Comparison of ENCODE assay signal across 9 mouse cellular contexts in the genomic region with DNA sequence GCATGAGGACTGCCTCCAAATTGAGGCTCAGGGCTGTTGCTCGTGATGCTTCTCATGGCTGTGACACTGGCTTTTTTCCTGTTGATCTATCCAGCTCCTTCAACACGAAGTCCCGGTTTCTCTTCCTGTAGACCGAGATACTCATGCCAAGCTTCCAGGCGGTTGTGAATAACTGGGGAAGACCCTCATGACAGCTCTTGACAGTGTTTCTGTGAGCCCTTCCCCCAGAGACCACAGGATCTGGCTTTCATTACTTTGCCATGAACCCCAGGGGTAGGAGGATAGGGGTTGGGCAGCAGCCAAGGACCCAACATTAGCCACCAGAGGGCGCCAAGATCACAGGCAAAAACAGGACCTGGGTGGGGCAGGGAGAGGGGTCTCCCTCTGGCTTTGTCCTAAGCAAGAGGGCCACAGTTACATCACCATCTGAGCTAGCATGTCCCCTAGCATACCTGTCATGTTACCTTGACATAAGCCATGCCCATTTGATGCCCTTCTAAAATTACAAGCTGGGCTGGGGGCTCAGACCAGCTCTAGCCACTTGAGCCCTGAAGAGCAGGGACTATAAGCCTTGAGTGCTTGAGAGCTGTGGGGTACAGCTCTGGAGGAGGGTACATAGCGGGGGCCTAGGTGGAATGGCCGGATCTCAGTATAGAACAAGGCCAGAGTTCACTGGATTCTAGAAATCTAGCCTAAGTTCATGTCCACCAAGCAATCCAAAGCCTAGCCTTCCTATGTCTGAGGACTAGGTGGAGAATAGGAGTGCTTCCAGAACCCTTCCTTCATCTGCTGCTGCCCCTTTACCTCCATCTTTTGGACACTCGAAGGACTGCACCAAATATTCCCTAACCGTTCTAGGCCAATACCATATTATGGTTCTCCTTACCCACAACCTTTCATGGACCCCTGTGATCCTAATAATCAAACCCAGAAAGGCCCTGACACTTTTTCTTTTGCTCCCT. TPM values are rescaled to one million over a fixed set of nuclear protein-coding genes. Genes with fewer than 3 reads are reported as not detected.
DNase-seq lines count a peak whose midpoint lies in the region; ATAC-seq and TF ChIP-seq lines count a peak whose summit lies in the region.
"Had no signal": no experiment of that assay in that cellular context is flagged by ENCODE, and none has a peak within 500 bp of the region (broad histone marks: within the 10 kb centered on the region; RNA-seq: fewer than 3 reads in every experiment).

Trpm5 (minus strand) TSS at position 51 of the 962 bp plus-strand sequence.

- peak; percentile 76 for DNase-seq in neural tube, embryonic 10.5 days (ENCODE audit: extremely low spot score, low spot score)
- DNase-seq in adrenal gland, postnatal 25 days, result peak; percentile 74
- peak; percentile 46 for DNase-seq in hindlimb bud, embryonic 11.5 days (ENCODE audit: extremely low spot score, low read depth, low spot score)
- DNase-seq in limb, embryonic 10.5 days (ENCODE audit: low spot score), result peak; percentile 88
- peak; percentile 74 for DNase-seq in ovary, postnatal 14 days (ENCODE audit: low spot score)
- peak; percentile 51 to 84 for DNase-seq in urinary bladder, postnatal 4 days (ENCODE audit: low spot score in 2 of 2)

- no peak within 1 kb of the TSS for H3K9ac ChIP-seq in neural tube, embryonic 15.5 days (replicated peaks)
- H3K9ac ChIP-seq: hindbrain, embryonic 15.5 days had no signal

- no peak within 1 kb of the TSS for H3K4me2 ChIP-seq in neural tube, embryonic 15.5 days
- H3K4me2 ChIP-seq: hindbrain, embryonic 15.5 days had no signal

- no peak for TF ChIP-seq POLR2A in embryonic fibroblast, embryonic 13.5 days (IDR thresholded peaks at IDR 0.05; ENCODE audit: low read depth, low read length)

- H3K27me3 ChIP-seq in neural tube, embryonic 15.5 days (replicated peaks), result no peaks in the 10 kb centered on the region
- peaks cover 10% of the 10 kb centered on the region; the same call in 1 of the 2 replicates for H3K27me3 ChIP-seq in limb, embryonic 10.5 days (ENCODE audit: low read depth, poor library complexity, severe bottlenecking)
- H3K27me3 ChIP-seq: hindbrain, embryonic 15.5 days had no signal

- peak; percentile 60 for TF ChIP-seq CTCF in embryonic fibroblast, embryonic 13.5 days (IDR thresholded peaks at IDR 0.05; ENCODE audit: borderline replicate concordance, insufficient read depth, low read length)

- no peaks in the 10 kb centered on the region for H3K4me1 ChIP-seq in neural tube, embryonic 15.5 days
- H3K4me1 ChIP-seq in embryonic fibroblast, embryonic 13.5 days (ENCODE audit: control insufficient read depth, insufficient read depth, low read length), result no peaks in the 10 kb centered on the region
- H3K4me1 ChIP-seq in limb, embryonic 10.5 days, result peaks cover 6% of the 10 kb centered on the region
- H3K4me1 ChIP-seq: hindbrain, embryonic 15.5 days had no signal

- 48% methylated on average over 10 of the region's 10 CpGs for WGBS in neural tube, embryonic 15.5 days
- 44% methylated on average over 10 of the region's 10 CpGs for WGBS in limb, embryonic 10.5 days

- no peak for ATAC-seq in neural tube, embryonic 15.5 days (ENCODE audit: low FRiP score)

- no peaks in the 10 kb centered on the region for H3K36me3 ChIP-seq in neural tube, embryonic 15.5 days
- H3K36me3 ChIP-seq in limb, embryonic 10.5 days, result no peaks in the 10 kb centered on the region
- H3K36me3 ChIP-seq: hindbrain, embryonic 15.5 days had no signal

- no peak within 1 kb of the TSS for H3K27ac ChIP-seq in neural tube, embryonic 15.5 days (replicated peaks)
- no peak within 1 kb of the TSS for H3K27ac ChIP-seq in embryonic fibroblast, embryonic 13.5 days (ENCODE audit: insufficient read depth, low read length)
- H3K27ac ChIP-seq in limb, embryonic 10.5 days, result no peak within 1 kb of the TSS
- H3K27ac ChIP-seq: hindbrain, embryonic 15.5 days had no signal

- no peaks in the 10 kb centered on the region for H3K9me3 ChIP-seq in neural tube, embryonic 15.5 days (replicated peaks)
- no peaks in the 10 kb centered on the region for H3K9me3 ChIP-seq in limb, embryonic 10.5 days (replicated peaks)
- H3K9me3 ChIP-seq: hindbrain, embryonic 15.5 days had no signal

- no peak within 1 kb of the TSS for H3K4me3 ChIP-seq in neural tube, embryonic 15.5 days (replicated peaks)
- no peak within 1 kb of the TSS for H3K4me3 ChIP-seq in embryonic fibroblast, embryonic 13.5 days (ENCODE audit: insufficient read depth, low read length)
- no peak within 1 kb of the TSS for H3K4me3 ChIP-seq in limb, embryonic 10.5 days
- H3K4me3 ChIP-seq: hindbrain, embryonic 15.5 days had no signal

RNA-seq across cellular contexts. Expression of gene Trpm5, which starts in this region (rescaled TPM):
- 1.8 and 3.9 TPM in 2 replicates for polyA plus RNA-seq in neural tube, embryonic 15.5 days (2015; fragmentation: Nextera tagmentation; extraction: Ambion mirVana)
- total RNA-seq in adrenal gland, postnatal 25 days (2021), result 0.24 TPM in 1 of 2 replicates, not detected in the other
- polyA plus RNA-seq in embryonic fibroblast, embryonic 13.5 days (2011; ENCODE audit: insufficient read length, low read depth, missing spikeins), result 0.47 TPM in 1 of 2 replicates, not detected in the other
- polyA plus RNA-seq in limb, embryonic 10.5 days (2016; fragmentation: Nextera tagmentation; extraction: Ambion mirVana), result 0.88 and 1.9 TPM in 2 replicates

Comparison
In these comparisons a context has a peak if more than half of its experiments do, and no peak if none do; other contexts are left out.
1. Peak in DNase-seq in adrenal gland, postnatal 25 days; RNA of the gene not detected or under 1 TPM.